Mouse (Mus musculus) thymus, postnatal 0 days (tissue): ENCODE data around the gene Slc9b1. TPM values are rescaled to one million over a fixed set of nuclear protein-coding genes. Genes with fewer than 3 reads are reported as not detected.

ENCODE experiments used
- DNase-seq: peaks from one replicate; pipeline ENCODE4 v3.0.0-alpha.2; 2015; ENCODE audit warnings: low spot score
- polyA plus RNA-seq: library from polyadenylated mRNA; unstranded; fragments of >200 nt; fragmentation: Nextera tagmentation; extraction: Ambion mirVana; gene quantifications from 2 replicates; pipeline ENCODE4 v1.2.1, GENCODE M21; 2015

Gene Slc9b1
- 0.28 and 0.36 TPM in 2 replicates for polyA plus RNA-seq

DNA sequence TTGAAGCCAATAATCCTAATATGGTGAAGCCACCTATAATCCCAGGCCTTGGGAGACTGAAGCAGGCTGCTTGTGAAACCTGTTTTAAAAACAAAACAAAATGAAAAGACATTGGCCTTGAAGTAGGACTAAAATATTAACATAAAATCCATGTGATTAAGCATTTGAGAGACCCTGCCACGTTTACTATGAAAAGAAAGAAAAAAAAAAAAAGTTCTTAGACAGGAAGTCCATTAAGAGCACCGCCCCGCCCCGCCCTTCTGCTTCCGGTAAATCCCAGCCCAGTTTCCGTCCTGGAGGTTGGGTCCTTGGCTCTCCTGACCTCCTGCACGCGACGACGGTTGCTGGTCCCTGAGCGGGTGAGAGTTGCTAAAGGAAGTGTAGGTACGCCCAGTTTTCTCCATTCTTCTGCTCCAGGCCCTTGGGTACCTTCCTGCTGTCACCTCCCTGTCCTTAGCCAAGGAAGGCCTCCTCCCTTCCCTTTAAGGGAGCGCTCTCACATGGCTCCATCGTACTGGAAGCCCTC, at the start of gene Slc9b1:
Slc9b1 (plus strand) TSS at position 291 of the 526 bp plus-strand sequence.
- DNase-seq = no peak

- DNase-seq = no peak
Measured at GRCm38 (mm10) chr3:135298560-135298959, 49.3 kb upstream of the Slc9b1 start.

- DNase-seq = no peak
Measured at GRCm38 (mm10) chr3:135300081-135300480, 47.7 kb upstream of the Slc9b1 start.

DNA sequence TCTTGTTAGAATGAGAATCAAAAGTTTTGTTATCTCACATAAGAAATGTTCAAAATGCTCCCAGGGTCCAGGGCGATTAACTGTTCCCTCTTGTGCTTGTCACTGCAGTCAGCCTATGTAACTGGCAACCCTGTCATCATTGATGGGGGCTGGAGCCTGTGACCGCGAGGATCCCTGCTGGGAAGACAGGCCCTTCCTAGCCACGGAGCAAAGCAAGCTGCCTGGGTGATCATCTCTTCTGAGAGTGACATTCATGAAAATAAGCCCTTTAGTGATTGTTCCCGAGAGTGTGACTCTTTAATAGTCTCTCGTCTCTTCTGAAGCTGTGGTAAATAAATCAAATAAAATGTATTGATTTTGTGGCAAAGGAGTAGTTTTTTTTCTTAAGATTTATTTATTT, 43.8 kb upstream of the Slc9b1 start:
- no peak for DNase-seq

- DNase-seq = no peak
Measured at GRCm38 (mm10) chr3:135304566-135304965, 43.3 kb upstream of the Slc9b1 start.

DNA sequence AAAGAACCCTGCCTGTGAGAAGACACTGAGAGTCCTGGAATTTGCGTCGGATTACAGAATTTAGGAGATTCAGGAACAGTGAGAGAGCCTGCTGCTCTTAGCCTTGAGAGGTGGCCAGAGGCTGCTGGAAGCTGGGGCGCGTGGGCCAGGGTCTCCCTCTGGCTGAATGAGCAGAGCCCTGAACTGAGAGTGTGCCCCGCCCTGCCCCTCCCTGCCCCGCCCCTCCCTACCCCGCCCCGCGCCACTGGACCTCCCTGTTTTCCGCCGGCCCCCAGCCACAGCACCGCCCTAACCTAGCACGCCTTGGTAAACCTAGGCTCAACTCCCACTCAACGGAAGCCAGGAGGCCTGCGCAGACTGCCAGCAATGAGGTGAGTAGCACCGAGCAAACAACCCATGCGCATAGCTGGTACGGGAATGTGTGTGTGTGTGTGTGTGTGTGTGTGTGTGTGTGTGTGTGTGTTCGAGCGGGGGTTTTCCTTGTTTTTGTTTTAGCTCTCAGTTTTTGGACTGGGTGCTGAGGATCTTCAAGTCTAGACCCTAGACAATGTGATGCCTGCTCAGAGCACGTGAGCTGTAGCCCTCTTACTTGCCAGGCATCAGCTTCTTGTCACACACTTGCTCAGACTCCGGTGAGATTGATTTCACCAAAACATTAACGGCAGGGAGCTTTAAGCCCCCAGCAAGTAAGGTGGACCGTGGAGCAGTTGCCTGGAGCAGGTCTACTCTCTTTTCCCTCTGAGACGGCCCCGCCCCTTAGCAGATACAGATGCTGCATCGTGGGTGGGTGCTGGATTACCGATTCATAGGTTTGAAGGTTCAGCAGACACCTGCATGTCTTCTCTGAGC, 40.2 kb upstream of the Slc9b1 start, which contains the start of gene Slc9b2:
Slc9b2 (plus strand) TSS at position 290 of the 849 bp plus-strand sequence.
- DNase-seq = peak; percentile 54

- no peak for DNase-seq
Measured at GRCm38 (mm10) chr3:135312916-135313491, 34.8 kb upstream of the Slc9b1 start.

DNA sequence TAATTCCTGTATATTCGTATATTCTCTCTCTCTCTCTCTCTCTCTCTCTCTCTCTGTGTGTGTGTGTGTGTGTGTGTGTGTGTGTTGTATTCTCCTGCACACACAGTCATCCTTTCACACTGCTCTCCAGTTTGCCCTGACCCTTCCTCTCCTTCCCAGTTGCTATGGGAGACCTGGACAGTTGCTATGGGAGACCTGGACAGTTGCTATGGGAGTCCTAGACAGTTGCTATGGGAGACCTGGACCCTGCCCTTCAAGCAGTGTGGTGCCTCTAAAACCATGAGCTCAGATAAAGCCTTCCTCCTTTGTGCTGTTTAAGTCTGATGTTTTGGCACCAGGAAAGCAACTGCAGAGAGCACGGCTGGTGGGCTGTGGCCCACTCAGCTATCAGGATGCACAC, 34.1 kb upstream of the Slc9b1 start:
- no peak for DNase-seq

DNA sequence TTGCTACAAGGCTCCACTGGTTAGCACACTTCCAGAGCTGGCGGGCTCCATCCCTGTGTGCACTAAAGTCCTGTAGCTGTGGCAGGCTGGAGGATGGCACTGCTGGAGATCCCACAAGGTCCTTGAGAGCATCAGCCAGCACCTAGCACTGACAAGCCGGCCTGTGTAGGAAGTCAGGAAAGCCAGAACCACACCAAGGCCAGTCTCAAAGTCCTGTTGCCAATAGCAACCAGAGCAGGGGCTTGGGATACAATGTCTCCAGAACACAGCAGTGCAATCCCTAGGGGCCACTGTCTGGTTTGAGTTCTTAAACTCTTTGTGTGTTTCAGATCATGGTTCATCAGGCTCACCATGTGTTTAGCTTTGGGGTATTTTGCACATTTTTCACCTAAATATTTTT, 33.0 kb upstream of the Slc9b1 start:
- no peak for DNase-seq

GRCm38 (mm10) chr3:135315720-135316425, 32.0 kb upstream of the Slc9b1 start:
- DNase-seq = no peak

DNA sequence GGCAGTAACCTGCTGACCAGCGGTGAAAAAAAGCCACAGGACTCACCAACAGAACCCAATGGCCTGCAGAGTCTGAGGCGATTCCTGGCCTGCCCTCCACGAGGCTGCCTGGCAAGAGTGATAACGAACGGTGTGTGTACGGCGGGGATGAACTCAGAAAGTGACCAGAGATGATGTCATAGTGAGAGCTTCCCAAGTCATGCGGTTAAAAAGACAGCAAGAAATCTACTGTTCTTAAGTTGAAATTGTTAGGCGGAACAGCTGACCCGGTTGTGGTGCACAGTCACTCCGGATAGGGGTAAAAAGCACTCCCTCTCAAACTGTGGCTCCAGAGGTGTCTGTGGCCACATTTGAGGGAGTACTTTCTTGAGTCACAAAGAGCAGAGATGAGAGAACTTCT, 29.5 kb upstream of the Slc9b1 start:
- DNase-seq = no peak

DNA sequence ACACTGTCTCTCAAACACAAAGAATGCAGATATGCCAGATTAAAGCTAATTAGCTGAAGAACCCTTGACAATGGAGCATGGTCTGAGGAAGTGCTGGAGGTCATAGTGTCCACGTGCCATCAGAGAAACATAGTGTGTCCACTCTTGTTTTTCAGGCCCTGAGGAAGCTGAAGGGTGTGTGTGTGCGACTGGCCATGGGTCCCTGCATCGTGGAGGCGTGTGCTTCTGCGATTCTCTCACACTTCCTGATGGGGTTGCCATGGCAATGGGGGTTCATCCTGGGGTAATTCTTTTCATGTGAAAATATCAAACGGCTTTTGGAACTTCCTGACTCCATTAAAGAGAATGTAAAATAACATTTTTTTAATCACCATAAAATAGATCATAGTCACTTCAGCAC, 23.5 kb upstream of the Slc9b1 start:
- no peak for DNase-seq

GRCm38 (mm10) chr3:135327176-135327575, 20.7 kb upstream of the Slc9b1 start:
- no peak for DNase-seq

DNA sequence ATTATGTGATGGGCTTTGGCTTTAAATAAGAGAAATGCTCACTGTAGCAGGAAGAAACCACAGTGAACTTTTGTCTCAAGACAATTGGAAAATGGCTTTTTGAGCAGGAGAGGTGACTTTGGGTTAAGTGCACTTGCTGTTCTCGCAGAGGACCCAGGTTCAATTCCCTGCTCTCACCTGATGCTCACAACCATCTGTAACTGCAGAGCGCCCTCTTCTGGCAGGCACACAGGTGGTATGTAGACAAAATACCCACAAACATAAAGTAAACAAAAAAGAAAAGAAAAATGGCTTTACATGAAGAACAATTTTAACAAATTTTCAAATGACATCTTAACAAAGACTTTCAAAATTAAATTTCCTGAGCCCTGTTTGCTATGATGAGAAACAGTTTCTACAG, 20.2 kb upstream of the Slc9b1 start:
- peak; percentile 40 for DNase-seq

- DNase-seq = peak; percentile 80
Measured at GRCm38 (mm10) chr3:135328560-135328959, 19.3 kb upstream of the Slc9b1 start.

DNA sequence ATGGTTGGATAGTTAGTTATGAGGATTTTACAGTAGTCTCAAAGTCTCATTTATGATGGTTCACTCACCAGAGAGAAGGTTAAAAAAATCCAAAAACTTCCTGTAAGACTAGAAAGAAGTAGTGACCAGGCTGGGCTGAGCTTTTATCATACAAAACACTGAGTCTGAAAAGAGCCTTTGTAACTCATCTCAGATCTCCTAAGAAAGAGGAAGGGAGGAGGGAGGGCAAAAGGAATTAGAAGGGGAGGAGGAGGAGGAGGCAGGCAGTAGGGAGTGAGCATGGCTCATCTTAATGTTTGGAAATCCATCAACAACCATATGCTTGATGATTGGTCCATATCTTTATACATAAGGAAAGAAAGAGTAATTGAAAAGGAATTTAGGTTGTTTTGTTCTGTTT, 15.1 kb upstream of the Slc9b1 start:
- no peak for DNase-seq

GRCm38 (mm10) chr3:135333763-135334162, 14.1 kb upstream of the Slc9b1 start:
- no peak for DNase-seq

DNA sequence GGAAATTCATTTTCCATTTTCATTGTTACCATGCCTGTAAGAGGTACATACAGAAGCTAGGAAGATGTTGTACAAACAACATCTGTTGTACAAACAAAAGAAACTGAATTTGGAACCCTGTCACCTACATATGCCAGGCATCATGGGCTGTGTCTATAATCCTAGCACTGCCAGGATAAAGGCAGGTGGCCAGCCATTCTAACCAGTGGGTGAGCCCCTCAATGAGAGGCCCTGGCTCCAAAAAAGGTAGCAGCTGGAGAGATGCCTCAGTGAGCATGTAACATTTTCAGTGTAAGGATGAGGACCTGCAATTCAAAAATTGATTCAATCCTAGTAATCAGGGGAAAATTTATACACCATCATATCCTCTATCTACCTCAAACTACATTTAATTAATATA, 1.2 kb downstream of the Slc9b1 start:
- no peak for DNase-seq

- DNase-seq = no peak
Measured at GRCm38 (mm10) chr3:135351857-135352256, 4.0 kb downstream of the Slc9b1 start.

GRCm38 (mm10) chr3:135357394-135357793, 9.6 kb downstream of the Slc9b1 start:
- DNase-seq = no peak

GRCm38 (mm10) chr3:135375836-135376235, 28.0 kb downstream of the Slc9b1 start:
- no peak for DNase-seq

GRCm38 (mm10) chr3:135377445-135377844, 29.6 kb downstream of the Slc9b1 start:
- DNase-seq = peak; percentile 31
